Mouse (Mus musculus) ZHBTc4 (cell line): Measurements from ENCODE around the gene Depdc5.
A peak's percentile ranks its signal among the peaks of the same experiment; 100 is the strongest.
"Not testable (repeated sequence)": the region's sequence is repeated elsewhere in the genome, so short reads cannot be mapped to it uniquely, and the experiment has no call there.

Experiments
- DNase-seq: peaks from one replicate; pipeline ENCODE4 v3.0.0-alpha.2; 2011; ENCODE audit warnings: low read depth, low spot score

The Depdc5 gene

DNA sequence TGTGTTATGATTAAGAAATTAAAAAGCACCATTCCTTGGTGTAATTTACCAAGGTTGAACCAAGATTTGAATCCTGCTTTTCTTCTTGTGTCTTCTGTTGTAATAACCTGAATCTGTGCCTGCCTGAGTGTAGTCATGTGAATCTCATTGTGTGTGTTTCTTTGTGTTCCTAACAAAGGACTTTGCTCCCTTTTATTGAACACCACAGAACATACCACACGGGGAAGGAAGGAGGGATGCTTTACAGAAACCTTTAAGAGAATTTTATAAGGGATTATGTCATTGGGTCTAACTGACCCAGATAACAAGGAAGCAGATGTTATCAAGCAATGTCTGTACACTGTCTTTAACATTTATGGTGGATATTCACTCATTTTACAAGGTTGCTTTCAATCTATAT is 44.0 kb downstream of the Depdc5 start:
- DNase-seq, result no peak

- no peak for DNase-seq
These were observed 50.6 kb downstream of the Depdc5 start for GRCm38 (mm10) chr5:32914071-32914470.

- not testable (repeated sequence) for DNase-seq
These were observed 55.8 kb downstream of the Depdc5 start for GRCm38 (mm10) chr5:32919281-32919680.

DNA sequence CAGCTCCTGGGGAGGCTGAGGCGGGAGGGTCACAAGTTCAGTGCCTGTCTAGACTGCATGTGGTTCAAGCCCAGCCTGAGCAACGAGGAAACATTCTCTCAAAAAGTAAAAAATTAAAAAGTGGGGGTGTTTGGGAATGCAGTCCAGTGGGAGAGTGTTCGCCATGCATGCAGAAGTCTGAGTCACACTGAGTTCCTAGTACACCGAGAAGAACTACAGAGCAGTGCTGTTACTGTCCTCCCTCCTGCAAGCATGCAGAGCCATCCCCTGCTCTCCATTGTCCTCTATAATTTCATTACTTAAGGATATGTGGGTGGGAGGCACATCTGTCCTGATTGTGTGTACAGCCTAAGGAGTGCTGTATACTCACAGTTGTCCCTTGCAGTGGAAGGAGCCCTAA is 59.4 kb downstream of the Depdc5 start:
- DNase-seq, result no peak

GRCm38 (mm10) chr5:32930761-32931160 is 67.3 kb downstream of the Depdc5 start:
- no peak for DNase-seq

- peak; percentile 37 for DNase-seq
These were observed 71.2 kb downstream of the Depdc5 start for GRCm38 (mm10) chr5:32934654-32935053.

DNA sequence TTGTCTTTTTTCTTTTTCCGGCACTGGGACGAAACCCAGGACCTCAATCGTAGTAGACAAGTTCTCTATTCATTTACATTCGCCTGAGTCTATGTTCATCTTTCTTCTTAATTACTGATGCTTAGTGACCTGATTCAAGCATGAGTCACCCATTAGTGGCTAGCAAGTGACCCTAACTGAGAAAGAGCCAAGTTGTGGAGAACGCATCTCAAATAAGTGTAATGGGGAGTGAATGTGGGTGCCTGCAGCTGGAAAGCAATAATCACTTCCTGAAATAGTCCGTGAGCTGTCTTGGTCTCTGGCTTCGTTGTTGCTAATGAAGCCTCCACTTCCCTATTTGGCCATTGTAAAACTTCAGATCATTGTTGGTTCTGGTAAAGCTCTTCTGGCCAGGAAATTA is 77.1 kb downstream of the Depdc5 start:
- no peak for DNase-seq

DNA sequence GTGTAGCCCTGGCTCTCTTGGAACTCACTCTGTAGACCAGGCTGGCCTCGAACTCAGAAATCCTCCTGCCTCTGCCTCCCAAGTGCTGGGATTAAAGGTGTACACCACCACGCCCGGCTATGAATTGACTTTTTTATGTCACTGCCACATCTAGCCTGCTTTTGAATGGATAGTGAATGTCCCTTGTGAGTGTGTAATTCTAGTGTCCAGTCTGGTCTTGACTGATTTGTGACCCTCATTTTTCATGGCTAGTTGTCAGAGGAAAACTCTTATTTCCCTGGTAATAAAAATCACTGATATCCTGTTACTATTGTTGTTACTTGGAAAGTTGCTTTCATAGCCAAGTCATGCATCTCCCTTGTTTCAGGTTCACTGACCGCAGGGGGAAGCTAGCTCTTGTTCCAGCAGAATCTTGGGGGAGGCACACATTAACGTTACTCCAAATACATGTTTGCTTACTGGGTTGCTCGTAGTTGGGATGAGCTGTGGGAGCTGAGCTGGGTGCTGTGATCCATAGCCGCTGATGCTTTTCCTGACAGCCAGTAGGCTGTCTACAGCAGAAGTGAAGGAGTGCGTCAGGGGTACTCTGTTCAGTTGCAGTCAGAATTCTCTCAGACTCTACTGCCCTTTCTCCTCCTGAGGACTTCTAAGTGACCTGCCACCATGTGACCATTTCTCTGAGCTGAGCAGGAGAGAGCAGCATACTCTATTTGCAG is 77.9 kb downstream of the Depdc5 start:
- no peak for DNase-seq

GRCm38 (mm10) chr5:32950077-32950476 is 86.6 kb downstream of the Depdc5 start:
- DNase-seq, result no peak

DNA sequence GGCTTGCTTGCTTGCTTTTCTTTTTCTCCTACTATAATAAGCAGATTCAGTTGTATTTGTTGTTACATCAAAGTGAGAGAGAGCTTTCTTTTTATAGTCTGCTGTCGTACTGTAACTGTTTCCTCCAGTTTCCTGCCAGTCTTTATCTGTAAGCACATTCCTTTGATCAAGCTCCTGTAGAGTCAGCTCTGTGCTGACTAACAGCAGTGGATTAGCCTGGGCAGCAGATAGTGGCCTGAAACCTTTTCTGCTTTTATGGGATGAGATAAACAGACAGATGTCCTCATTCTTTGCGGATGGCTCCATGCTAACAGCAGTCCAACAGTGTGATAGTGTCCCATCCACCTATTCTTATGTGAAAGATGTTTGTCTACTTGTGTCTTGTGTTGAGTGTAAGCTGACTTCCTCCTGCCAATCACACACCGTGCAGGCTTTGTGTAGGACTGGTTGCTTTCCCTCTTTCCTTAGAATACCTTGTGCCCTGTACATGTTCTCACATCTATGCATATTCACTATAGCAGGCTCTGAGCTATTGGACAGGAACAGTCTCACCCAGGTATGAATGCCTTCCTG is 87.3 kb downstream of the Depdc5 start:
- DNase-seq, result no peak

DNA sequence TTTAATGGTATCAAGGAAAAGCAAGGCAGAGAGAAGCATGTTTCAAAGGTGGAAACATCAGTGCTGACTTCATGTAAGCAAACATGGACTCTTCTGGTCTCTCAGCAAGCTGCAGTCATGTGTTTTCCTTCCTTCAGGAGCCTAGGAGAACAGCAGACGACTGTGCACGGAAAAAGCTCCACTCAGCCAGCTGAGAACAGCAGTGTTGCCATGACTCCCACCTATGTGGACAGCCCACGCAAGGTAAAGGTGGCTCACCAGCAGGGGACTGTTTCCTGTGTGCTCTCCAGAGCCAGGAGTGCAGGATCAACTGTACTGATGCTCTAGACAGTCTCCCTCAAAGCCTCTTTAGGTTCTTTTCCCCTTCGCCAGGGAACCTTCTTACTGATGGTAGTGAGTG is 92.2 kb downstream of the Depdc5 start:
- DNase-seq, result peak; percentile 30

GRCm38 (mm10) chr5:32961616-32962015 is 98.1 kb downstream of the Depdc5 start:
- peak; percentile 77 for DNase-seq

DNA sequence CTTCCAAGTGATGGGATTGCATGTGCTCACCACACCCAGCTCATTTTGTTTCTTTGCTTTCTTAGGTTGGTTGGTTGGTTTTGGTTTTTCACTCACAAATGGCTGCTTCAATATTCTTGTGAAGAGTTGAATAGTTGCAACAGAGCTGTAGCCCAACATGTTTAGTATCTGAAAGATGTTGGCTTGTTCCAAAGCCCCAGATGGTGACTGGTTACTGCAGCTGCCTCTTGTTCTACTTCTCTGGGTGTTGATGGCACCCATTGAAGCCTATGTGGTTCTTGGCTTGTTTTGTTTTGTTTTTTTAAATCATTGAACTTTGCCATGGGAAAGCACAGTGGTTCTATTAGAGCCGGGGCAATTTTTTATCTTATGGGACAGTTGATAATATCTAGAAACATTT is 99.1 kb downstream of the Depdc5 start:
- no peak for DNase-seq

- DNase-seq, result no peak
These were observed 113.0 kb downstream of the Depdc5 start for GRCm38 (mm10) chr5:32976541-32976940.

- DNase-seq, result no peak
These were observed 113.7 kb downstream of the Depdc5 start for GRCm38 (mm10) chr5:32977179-32977578.

DNA sequence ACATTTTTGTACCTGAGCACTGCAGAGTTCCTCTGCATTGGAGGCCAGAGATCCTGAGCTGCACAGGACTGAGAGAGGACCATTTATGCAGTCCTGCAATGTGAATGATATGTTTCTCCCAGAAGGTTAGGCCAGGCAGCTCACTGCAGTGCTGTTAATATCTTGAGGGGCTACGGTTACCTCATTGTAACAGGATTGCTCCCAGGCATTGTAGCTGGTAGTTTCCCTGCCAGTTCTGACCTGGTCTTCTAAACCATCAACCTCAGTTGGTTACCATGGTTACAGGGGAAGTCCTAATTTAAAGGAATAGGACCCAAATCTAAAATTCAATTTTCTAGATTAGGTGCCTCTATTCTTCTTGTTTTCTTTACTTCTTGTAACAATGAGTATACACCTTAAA is 121.9 kb downstream of the Depdc5 start:
- no peak for DNase-seq

DNA sequence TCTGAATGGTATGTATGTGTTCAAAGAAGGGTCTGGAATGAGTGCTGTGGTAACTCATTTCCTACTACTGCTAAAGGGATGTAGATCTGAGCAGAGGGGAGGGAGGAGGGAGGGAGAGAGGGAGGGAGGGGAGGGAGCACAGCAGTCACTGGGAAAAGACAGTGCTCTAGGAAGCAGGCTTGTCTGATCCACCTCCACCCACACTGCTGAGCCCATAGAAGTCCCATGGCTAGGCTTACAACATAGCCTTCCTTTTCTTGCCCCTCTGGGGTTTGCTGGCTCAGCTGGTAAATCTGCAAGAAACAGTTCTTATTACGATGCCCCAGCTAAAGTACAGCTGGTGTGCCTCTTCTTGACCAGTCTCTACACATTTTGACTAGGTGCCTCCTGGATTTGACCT is 124.4 kb downstream of the Depdc5 start:
- no peak for DNase-seq

DNA sequence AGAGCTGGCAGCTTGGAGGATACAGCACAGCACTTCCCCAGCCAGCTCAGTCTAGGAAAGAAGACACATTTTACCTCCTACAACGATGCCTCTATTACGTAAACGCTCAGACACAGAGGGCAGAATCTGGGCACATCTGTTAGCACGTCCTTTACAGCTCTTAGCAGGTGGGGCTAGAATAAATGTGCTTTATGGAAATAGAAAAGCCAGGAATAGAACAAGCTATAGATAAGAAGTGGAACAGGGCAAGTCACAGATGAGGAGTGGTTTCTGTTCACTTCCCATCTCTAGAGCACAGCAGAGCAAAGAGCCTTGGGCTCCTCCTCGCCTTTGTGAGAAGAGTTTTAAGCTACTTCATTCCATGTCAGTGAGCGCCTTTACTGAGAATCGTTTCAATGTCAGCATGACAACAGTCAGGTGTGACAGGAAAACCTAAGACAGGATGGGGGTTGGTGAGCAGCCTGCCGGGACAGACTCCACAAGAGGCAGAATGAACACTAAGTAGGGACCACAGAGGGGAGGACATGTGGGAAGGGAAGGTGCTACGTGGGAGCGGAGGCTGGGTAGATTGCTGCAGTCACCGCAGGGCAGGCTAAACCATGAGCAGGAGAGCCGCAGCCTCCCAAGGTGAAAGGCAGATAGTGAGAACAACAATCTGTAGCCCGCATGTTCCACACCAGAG is 126.6 kb downstream of the Depdc5 start:
- no peak for DNase-seq

DNA sequence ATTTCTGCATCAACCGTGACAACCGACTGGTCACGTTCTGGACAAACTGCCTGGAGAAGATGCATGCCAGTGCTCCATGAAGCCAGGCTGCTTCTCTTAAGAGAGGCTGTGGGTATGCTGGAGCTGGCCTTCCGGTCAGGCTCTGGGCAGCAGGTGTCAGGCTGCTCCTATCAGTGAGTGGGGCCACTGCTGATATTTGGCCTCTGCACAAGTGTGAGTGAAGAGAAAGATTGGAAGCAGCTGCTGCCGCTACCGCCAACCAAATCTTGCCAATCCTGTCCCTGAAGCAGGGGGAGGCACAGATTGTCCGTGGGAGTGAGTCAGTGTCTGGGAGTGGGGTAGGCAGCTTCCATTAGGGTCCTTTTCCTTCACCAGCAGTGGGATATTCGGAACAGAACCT is 127.7 kb downstream of the Depdc5 start:
- DNase-seq, result no peak

DNA sequence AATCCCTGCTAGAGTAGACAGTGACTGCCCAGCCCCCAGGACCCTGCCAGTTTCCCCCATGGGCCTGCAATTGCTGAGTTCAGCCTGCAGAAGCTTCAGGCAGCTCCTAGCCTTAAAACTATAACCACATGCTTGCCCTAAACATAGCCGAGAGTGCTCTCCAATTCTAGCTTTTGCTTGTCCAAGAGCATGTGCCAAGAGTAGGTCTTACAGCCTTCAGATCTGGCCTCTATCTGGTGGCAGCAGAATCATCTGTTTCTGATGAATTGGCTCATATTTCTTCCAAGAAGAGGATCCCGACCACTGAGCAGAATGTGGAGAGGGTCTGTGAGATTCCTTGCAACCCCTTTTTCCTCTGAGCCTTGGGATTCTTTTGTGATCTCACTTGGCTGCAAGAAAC is 131.0 kb downstream of the Depdc5 start:
- no peak for DNase-seq

DNA sequence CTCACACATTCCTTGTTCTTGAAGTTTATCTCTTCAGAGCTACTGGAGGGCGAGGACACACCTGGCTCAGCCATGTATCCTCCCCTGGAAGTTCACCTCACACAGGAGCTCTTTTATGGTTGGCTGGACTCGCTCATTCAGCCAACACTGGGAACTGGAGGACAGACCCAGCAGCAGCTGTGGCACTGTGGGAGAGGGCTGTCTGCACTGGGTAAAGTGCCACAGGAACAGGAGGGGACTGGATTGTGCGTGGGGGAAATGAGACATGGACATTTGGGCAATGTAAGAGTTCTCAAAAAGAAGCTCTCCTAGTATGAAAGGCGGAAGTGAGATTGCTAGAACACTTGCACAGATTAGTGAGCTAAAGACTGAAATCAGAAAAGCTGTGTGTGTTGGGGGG is 132.3 kb downstream of the Depdc5 start:
- DNase-seq, result no peak

DNA sequence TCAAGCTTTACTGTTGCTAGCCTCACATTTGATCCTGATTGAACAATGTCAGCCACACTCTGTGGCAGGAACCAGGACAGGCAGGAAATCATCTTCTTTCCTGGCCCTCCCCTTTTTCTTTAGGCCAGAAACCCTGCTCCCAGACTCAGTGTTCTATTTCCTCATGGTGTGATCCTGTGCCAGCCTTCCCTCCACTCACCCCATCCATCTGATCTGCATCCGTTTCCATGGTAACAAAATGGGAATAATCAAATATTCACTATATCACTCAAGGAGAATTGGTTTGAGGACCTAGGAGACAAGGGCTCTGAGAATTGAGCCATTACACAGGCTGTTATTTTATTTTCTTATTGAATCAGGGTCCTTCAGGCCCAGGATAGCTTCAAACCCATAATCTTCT is 133.1 kb downstream of the Depdc5 start:
- no peak for DNase-seq

DNA sequence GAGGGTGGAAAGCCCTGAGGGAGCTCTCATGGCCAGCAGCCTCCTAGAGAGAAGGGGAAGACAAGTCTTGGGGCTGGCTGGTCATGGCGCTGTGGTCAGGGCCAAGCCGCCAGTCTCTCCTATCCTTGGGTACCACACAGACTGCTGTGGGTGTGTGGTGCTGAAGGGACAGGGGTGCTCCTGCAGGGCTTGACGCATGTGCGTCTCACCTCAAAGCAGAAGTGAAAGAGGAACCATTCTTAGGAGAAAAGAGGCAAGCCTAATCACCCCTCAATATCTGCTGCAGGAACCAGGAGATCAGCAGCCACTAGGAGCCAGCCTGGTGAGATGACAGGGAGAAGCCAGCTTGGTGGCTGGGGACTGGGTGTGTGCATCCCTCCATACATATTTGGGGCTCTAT is 134.2 kb downstream of the Depdc5 start:
- peak; percentile 38 for DNase-seq
